Mouse (Mus musculus): ENCODE results near the gene Mbd4.

The Mbd4 gene

DNA sequence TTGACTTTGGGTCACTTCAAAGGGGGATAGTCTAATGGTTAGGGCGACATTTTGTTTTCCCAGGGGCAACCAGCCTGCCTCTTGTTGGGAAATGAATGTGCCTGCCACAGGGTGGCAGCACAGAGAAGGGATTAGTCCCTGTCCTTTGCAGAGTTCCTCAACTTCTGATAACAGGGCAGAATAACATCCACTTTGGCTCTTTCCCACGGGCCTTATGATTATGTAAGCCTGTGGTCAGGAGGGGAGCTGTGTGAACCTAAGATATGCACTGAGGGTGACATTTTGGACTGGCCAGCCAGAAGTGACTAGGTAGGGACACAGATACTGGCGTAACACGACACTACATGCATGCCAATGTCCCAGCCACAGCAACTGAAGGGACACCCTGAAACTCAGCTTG is 39.1 kb downstream of the Mbd4 start:
- peak; percentile 91 for DNase-seq (ENCODE audit: extremely low read depth, low read depth)

DNA sequence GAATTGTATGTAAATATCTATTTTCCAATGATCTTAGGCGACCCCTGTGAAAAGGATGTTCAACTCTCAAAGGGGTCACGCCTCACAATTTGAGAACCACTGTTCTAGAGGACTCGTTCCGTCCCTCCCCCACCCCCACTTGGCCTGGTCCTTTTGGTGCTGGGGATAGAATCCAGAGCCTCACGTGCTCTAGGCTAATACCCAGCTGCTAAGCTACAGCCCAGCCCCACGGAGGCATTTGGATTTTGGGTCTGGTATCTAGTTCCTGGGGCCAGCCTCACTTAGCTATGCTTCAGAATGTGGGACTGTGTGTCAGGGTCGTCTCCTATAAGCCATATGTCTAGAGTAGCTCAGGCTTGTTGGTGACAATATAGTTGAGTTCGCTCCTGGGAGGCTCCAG is 41.6 kb downstream of the Mbd4 start:
- DNase-seq (ENCODE audit: extremely low read depth, low read depth) = no peak

DNA sequence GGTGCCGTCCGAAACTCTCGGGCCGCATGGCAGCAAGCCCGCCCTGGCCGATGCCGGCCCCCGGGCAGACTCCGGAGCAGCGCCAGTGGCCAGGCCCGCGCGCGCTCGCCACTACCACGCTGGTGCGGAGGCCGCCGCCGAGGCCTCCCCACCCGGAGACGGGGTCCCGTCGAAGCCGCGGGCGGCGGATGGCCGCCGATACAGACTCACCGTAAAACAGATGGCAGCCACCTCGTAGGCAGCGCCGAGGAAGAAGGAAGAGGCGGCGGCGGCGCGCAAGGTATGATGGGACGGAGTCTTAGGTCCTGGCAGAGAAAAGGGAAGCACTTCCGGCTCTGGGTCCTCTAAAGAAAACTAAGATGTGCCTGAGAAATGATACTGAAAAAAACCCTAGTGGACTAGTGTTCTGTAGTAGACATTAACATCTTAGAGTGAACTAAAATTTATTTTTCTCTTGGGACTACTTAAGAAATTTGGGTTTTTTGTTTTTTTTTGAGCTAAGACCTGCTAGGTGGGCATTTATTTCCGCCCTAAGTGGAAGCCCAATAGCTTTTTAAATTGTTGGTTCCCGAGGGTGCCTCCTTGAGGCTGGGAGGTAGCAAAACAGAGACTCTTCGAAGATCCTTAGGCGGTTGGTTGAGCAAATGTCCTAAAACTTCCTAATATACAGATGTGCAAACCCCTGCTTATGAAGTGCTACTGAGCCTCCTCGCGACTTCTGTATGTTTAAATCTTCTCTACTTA is 44.5 kb downstream of the Mbd4 start, which contains the start of gene Rpl32:
Gene Rpl32 (minus strand): TSS at position 260 of the 744 bp plus-strand sequence.
- DNase-seq (ENCODE audit: extremely low read depth, low read depth) = peak; percentile 94

DNA sequence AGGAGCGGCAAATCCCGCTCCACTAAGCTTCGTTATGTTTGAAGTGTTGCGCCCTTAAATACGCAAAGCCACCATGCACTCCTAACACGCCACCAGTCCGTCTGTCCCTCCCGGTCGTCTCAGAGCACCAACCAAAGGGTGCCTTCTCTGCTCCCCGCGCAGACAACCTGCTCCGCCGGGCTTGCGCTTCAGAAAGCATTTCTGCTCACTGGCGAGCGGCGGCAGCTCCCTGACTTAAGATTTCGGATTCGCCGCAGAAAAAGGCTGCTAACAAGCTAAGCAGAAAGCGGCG is 45.0 kb downstream of the Mbd4 start:
- no peak for DNase-seq (ENCODE audit: extremely low read depth, low read depth)

DNA sequence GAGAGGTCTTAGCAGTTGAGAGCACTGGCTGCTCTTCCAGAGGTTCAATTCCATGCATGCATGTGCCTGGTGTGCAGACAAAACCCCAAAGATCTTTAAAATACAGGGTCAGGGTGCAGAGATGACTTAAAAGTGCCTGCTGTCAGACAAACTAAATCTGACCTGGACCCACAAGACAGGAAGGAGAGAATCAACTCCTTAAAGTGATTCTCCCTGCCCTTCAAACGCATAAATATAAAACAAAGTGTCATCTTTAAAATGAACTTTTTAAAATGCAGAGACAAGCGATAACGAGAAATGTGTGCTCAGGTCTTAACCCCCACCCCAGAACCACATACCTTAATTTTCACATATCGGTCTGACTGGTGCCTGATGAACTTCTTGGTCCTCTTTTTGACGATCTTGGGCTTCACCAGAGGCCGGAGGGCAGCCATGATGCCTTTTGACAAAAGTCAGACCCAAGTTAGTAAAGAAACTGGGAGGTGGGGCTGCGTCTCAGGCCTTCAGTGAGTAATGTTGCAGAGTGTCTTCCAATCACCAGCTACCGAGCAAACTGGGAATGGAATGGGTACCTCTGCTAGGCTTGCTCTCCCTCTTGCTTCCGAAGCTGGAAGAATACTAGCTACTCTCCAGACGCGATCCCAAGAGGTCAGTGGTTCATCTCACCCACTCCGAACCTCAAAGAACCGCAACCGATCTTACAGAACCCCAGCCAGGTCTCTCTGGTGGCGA is 45.5 kb downstream of the Mbd4 start:
- no peak for DNase-seq (ENCODE audit: extremely low read depth, low read depth)

DNA sequence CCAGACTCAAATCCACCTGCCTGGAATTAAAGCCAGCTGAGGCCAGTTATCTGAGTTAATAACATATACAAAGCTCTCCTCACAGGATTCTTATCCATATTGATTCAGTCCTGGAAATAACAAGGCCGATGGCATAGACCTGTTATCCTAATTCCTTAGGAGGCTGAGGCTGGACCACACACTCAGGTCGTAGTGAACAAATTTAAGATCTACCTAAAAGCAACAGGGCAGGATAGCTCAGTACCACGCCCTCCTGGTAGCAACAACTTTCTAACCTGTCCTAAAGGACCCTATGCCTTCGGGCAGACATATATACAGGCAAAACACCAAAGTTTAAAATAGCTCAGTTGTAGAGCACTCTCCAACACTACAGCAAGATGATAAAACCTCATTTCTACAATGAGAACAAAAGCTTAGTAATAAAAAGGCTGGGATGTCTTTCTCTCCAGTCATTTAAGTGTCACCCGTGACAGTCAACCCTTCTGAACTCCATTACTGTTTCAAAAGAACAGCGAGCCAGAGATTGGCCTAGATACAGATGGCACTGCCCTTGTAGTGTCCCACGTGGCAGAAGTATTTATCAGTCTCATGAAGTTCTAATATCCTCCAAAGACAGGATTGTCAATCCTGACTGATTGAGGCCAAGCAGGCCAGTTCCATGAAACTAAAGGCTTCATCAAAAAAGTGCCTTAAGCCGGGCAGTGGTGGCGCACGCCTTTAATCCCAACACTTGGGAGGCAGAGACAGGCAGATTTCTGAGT is 48.6 kb downstream of the Mbd4 start:
- DNase-seq (ENCODE audit: extremely low read depth, low read depth) = no peak

DNA sequence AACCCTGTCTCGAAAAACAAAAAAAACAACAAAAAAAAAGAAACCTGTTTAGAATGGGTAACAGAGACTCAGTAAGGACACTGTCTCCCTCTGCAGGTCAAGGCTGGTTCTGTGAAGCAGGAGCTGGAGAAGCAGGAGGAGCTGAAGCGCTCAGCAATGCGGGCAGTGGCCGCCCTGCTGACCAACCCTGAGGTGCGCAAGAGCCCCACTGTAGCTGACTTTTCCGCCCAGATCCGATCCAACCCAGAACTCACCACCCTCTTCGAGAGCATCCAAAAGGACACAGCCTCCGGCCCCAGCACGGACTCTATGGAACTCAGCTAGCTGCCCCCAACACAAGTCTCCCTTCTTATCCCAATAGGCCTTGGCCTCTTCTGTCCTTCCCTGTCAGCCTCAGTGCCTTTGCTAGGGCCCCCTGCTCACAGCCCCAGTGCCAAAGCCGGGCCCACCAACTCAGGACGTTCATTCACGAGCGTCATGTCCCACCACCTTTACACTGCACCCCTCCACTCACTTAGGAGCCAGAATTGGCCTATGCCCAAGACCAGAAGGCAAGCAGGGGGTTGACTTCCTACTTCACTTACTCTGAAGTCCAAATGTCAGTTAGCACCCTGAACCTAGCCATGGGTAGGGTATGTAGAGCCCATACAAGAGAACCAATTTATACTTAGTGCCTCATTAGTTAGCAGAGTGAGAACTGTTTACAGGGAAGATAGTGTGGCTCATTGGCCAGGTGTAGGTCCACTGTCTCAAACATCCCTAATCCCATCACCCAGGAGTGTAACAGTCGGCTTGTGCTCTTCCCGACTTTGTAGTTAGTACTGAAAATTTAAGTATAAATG is 49.4 kb downstream of the Mbd4 start:
- DNase-seq (ENCODE audit: extremely low read depth, low read depth) = no peak

DNA sequence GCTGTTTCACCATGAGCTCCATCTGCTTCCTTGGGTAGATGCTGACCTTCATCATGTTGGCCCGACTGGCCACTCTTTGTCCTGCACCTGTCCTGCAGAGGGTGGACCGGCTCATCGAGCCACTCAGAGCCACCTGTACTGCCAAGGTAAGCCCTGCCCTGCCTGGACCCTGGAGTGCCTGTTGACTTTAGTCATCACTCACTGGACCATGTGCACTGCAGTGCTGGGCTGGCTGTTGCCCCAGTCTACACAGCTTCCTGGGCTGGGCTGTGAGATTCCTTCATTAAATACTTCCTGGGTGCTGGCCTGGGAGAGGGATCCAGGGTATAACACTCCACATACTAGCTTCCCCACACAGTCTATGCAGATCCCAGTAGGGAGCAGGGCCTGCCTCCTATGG is 51.4 kb downstream of the Mbd4 start:
- DNase-seq (ENCODE audit: extremely low read depth, low read depth) = no peak

DNA sequence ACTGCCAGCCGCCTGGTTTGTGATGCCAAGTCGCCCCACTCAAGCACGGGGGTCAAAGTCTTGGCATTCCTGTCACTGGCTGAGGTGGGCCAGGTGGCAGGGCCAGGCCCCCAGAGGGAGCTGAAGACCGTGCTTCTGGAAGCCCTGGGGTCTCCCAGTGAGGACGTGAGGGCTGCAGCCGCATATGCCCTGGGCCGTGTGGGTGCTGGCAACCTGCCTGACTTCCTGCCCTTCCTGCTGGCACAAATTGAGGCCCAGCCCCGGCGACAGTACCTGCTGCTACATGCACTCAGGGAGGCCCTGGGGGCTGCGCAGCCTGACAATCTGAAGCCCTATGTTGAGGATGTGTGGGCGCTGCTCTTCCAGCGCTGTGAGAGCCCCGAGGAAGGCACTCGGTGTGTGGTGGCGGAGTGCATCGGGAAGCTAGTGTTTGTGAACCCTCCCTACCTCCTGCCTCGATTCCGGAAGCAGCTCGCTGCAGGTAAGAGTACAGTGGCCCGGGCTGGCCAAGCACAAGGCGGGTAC is 60.4 kb downstream of the Mbd4 start:
- DNase-seq (ENCODE audit: extremely low read depth, low read depth) = no peak

DNA sequence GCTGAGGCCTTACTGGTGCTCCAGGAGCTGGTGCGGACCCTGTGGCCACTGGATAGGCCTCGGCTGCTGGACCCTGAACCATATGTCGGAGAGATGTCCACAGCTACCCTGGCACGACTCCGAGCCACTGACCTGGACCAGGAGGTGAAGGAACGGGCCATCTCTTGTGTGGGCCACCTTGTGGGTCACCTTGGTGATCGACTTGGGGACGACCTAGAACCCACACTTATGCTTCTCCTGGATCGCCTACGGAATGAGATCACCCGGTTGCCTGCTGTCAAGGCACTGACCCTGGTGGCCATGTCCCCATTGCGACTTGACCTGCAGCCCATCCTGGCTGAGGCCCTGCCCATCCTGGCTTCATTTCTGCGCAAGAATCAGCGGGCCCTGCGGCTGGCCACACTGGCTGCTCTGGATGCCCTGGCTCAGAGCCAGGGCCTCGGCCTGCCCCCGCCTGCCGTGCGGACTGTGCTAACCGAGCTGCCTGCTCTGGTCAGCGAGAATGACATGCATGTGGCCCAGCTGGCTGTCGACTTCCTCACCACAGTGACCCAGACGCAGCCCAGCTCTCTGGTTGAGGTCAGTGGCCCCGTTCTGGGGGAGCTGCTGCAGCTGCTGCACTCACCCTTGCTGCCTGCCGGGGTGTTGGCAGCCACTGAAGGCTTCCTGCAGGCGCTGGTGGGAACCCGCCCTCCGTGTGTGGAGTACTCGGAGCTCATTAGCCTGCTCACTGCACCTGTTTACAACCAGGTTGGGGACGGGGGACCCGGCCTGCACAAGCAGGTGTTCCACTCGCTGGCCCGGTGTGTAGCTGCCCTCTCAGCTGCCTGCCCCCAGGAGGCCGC is 61.1 kb downstream of the Mbd4 start:
- no peak for DNase-seq (ENCODE audit: extremely low read depth, low read depth)

DNA sequence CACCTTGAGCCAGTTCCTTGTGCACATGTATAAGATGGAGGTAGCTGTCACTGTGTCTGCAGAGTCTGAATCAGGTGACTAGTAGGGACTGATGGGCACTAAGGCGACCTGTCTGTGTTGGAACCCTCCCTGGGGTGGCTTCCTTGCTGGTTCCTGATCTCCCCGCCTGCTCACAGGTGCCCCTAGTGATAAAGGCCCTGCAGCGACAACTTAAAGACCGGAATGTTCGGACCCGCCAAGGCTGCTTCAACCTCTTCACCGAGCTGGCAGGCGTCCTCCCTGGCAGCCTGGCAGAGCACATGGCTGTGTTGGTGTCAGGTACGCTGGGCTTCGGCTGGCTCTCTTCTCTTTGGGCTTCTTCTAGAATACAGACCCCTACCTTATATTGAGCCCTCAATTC is 62.2 kb downstream of the Mbd4 start:
- no peak for DNase-seq (ENCODE audit: extremely low read depth, low read depth)
